Mouse (Mus musculus): ENCODE data around the gene Dcaf15. TPM values are rescaled to one million over a fixed set of nuclear protein-coding genes. Genes with fewer than 3 reads are reported as not detected.

Dcaf15 gene
- total and polyA plus RNA-seq, 3 experiments: 34.4 to 56.1 TPM; not detected in 1

GRCm38 (mm10) chr8:84073230-84073976 lies 31.2 kb downstream of the Dcaf15 start:
- H3K27ac ChIP-seq (ENCODE audit: control insufficient read depth, low read depth, low read length): no peak overlapping the region
- no peak for DNase-seq (ENCODE audit: low read depth, low spot score)
- H3K4me1 ChIP-seq (ENCODE audit: control insufficient read depth in 1 of 2, insufficient read depth in 2 of 2, low read length in 2 of 2): no peaks in the 10 kb centered on the region; a peak in 2 of 4 replicates
- no peak overlapping the region for H3K4me3 ChIP-seq (ENCODE audit: control insufficient read depth in 1 of 2, insufficient read depth in 1 of 2, low read depth in 2 of 2, low read length in 2 of 2)
- H3K9ac ChIP-seq (ENCODE audit: control insufficient read depth, low read depth, low read length, poor library complexity, severe bottlenecking): no peak overlapping the region
- H3K36me3 ChIP-seq (ENCODE audit: control insufficient read depth in 1 of 2, insufficient read depth in 2 of 2, low read length in 2 of 2): 0 out of 4 replicates have a peak, but pooled peaks cover 0 to under 1% of the 10 kb centered on the region in 2 experiments
- no peaks in the 10 kb centered on the region for H3K27me3 ChIP-seq (ENCODE audit: control insufficient read depth in 1 of 2, insufficient read depth in 2 of 2, low read length in 2 of 2)
- H3K79me2 ChIP-seq (ENCODE audit: control insufficient read depth, insufficient read depth, low read length, poor library complexity): peaks cover 6% of the 10 kb centered on the region
- H3K9me3 ChIP-seq (replicated peaks; ENCODE audit: insufficient read depth, low read length): no peaks in the 10 kb centered on the region
- TF ChIP-seq MYC (IDR thresholded peaks at IDR 0.05; ENCODE audit: low read depth, low read length): no peak
- TF ChIP-seq E2F4 (IDR thresholded peaks at IDR 0.05; ENCODE audit: borderline replicate concordance, low read depth, low read length): no peak
- TF ChIP-seq EP300 (IDR thresholded peaks at IDR 0.05; ENCODE audit: low read depth in 1 of 2, low read length in 2 of 2): no peak
- no peak for TF ChIP-seq MAZ (IDR thresholded peaks at IDR 0.05; ENCODE audit: low read depth, low read length)
- TF ChIP-seq SMC3 (IDR thresholded peaks at IDR 0.05; ENCODE audit: low read depth, low read length): no peak

DNA sequence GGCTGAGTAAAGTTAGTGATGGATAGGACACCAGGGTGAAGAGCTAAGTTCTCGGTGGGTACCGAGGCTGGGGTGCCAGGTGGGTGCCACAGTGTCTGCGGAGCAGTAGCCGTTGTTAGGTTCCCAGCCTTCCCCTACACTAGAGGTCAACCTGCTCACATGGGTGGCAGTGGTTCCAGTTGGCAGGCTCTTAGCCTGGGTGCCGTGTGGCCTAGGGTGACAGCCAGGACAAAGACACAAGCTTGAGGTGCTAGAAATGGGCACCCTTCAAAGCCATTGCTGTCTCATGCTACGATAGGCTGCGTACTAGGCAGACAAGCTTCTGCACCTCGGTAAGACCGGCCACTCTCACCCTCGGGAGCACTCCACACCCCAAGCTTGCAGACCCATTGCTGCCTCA lies 32.2 kb downstream of the Dcaf15 start:
- no peak overlapping the region for H3K4me3 ChIP-seq (ENCODE audit: control insufficient read depth in 1 of 2, insufficient read depth in 1 of 2, low read depth in 2 of 2, low read length in 2 of 2)
- H3K36me3 ChIP-seq (ENCODE audit: control insufficient read depth in 1 of 2, insufficient read depth in 2 of 2, low read length in 2 of 2): peaks cover 0 to 6% of the 10 kb centered on the region in 2 experiments; a peak in 1 of 4 replicates
- no peaks in the 10 kb centered on the region for H3K9me3 ChIP-seq (replicated peaks; ENCODE audit: insufficient read depth, low read length)
- no peak overlapping the region for H3K9ac ChIP-seq (ENCODE audit: control insufficient read depth, low read depth, low read length, poor library complexity, severe bottlenecking)
- H3K79me2 ChIP-seq (ENCODE audit: control insufficient read depth, insufficient read depth, low read length, poor library complexity): peaks cover 10% of the 10 kb centered on the region
- H3K4me1 ChIP-seq (ENCODE audit: control insufficient read depth in 1 of 2, insufficient read depth in 2 of 2, low read length in 2 of 2): peaks cover 0 to 6% of the 10 kb centered on the region in 2 experiments; a peak in 3 of 4 replicates
- no peak for DNase-seq (ENCODE audit: low read depth, low spot score)
- H3K27ac ChIP-seq (ENCODE audit: control insufficient read depth, low read depth, low read length): no peak overlapping the region
- TF ChIP-seq ZMIZ1 (IDR thresholded peaks at IDR 0.05; ENCODE audit: low read depth, low read length) (no peak), POLR2AphosphoS2 (IDR thresholded peaks at IDR 0.05; ENCODE audit: low read length) (no peak), UBTF (IDR thresholded peaks at IDR 0.05; ENCODE audit: borderline replicate concordance, insufficient read depth, low read depth, low read length) (no peak), ELF1 (IDR thresholded peaks at IDR 0.05; ENCODE audit: low read depth, low read length) (no peak), KAT2A (conservative IDR thresholded peaks at IDR 0.05; ENCODE audit: low read depth, low read length) (no peak), CHD2 (IDR thresholded peaks at IDR 0.05; ENCODE audit: low read length) (no peak), NELFE (IDR thresholded peaks at IDR 0.05; ENCODE audit: low read depth, low read length) (no peak), SMC3 (IDR thresholded peaks at IDR 0.05; ENCODE audit: low read depth, low read length) (no peak)
- H3K27me3 ChIP-seq (ENCODE audit: control insufficient read depth in 1 of 2, insufficient read depth in 2 of 2, low read length in 2 of 2): no peaks in the 10 kb centered on the region

DNA sequence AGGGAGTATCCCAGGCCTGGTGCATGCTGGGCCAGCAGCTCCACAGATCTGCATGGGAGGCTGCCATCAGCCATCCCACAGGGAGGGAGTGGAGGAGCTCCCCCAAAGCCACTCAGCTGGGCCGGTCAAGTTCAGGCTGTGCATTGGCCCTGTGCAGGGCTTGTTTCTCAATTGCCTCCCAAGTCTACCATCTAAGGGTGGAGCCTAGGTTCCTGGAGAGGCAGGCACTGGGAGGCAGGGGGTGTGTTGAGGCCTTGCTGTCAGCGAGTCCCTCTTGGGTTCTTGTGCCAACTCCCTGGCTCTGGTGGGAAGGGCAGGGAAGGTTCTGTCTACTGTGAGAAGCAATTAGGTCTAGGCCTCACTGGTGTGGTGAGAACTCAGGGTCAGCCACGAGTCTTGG lies 32.6 kb downstream of the Dcaf15 start:
- no peaks in the 10 kb centered on the region for H3K27me3 ChIP-seq (ENCODE audit: control insufficient read depth in 1 of 2, insufficient read depth in 2 of 2, low read length in 2 of 2)
- H3K79me2 ChIP-seq (ENCODE audit: control insufficient read depth, insufficient read depth, low read length, poor library complexity): peaks cover 10% of the 10 kb centered on the region
- no peak for TF ChIP-seq SIN3A (IDR thresholded peaks at IDR 0.05; ENCODE audit: low read length)
- no peak for TF ChIP-seq MXI1 (IDR thresholded peaks at IDR 0.05; ENCODE audit: low read depth, low read length)
- TF ChIP-seq ETS1 (IDR thresholded peaks at IDR 0.05; ENCODE audit: low read depth, low read length): no peak
- TF ChIP-seq MEF2A (IDR thresholded peaks at IDR 0.05; ENCODE audit: extremely low read depth, insufficient replicate concordance, low read depth, low read length, poor library complexity, severe bottlenecking): no peak
- TF ChIP-seq UBTF (IDR thresholded peaks at IDR 0.05; ENCODE audit: borderline replicate concordance, insufficient read depth, low read depth, low read length): no peak
- no peak for TF ChIP-seq CTCF (IDR thresholded peaks at IDR 0.05 in 2 of 3, conservative IDR thresholded peaks at IDR 0.05 in 1 of 3; ENCODE audit: control insufficient read depth in 1 of 3, insufficient read depth in 1 of 3, low read depth in 2 of 3, low read length in 3 of 3, poor library complexity in 1 of 3, severe bottlenecking in 1 of 3)
- no peak for TF ChIP-seq USF1 (IDR thresholded peaks at IDR 0.05; ENCODE audit: low read depth, low read length)
- no peak for TF ChIP-seq CHD2 (IDR thresholded peaks at IDR 0.05; ENCODE audit: low read length)
- TF ChIP-seq GABPA (IDR thresholded peaks at IDR 0.05; ENCODE audit: low read depth, low read length): no peak
- H3K9ac ChIP-seq (ENCODE audit: control insufficient read depth, low read depth, low read length, poor library complexity, severe bottlenecking): no peak overlapping the region
- H3K9me3 ChIP-seq (replicated peaks; ENCODE audit: insufficient read depth, low read length): no peaks in the 10 kb centered on the region
- H3K4me3 ChIP-seq (ENCODE audit: control insufficient read depth in 1 of 2, insufficient read depth in 1 of 2, low read depth in 2 of 2, low read length in 2 of 2): no peak overlapping the region
- peaks cover 0 to 6% of the 10 kb centered on the region in 2 experiments; a peak in 1 of 4 replicates for H3K36me3 ChIP-seq (ENCODE audit: control insufficient read depth in 1 of 2, insufficient read depth in 2 of 2, low read length in 2 of 2)
- H3K27ac ChIP-seq (ENCODE audit: control insufficient read depth, low read depth, low read length): no peak overlapping the region
- peaks cover 0 to 6% of the 10 kb centered on the region in 2 experiments; a peak in 3 of 4 replicates for H3K4me1 ChIP-seq (ENCODE audit: control insufficient read depth in 1 of 2, insufficient read depth in 2 of 2, low read length in 2 of 2)
- DNase-seq (ENCODE audit: low read depth, low spot score): no peak

All from MEL (cell line).